Mouse (Mus musculus) G1E (cell line): ENCODE data around the gene Slc26a5.

Experiments
- CTCF ChIP-seq: IDR thresholded peaks from 2 replicates; pipeline ENCODE4 v1.5.1; 2012; ENCODE audit warnings: low read depth, low read length, inconsistent platforms, mixed read lengths
- GATA1 ChIP-seq: IDR thresholded peaks from 2 replicates; pipeline ENCODE4 v1.6.1; 2012; ENCODE audit warnings: borderline replicate concordance, low read length, inconsistent platforms, mixed read lengths
- TAL1 ChIP-seq: conservative IDR thresholded peaks from 2 replicates; pipeline ENCODE4 v1.6.1; 2012; ENCODE audit warnings: low read depth, low read length, inconsistent platforms, mixed read lengths

DNA sequence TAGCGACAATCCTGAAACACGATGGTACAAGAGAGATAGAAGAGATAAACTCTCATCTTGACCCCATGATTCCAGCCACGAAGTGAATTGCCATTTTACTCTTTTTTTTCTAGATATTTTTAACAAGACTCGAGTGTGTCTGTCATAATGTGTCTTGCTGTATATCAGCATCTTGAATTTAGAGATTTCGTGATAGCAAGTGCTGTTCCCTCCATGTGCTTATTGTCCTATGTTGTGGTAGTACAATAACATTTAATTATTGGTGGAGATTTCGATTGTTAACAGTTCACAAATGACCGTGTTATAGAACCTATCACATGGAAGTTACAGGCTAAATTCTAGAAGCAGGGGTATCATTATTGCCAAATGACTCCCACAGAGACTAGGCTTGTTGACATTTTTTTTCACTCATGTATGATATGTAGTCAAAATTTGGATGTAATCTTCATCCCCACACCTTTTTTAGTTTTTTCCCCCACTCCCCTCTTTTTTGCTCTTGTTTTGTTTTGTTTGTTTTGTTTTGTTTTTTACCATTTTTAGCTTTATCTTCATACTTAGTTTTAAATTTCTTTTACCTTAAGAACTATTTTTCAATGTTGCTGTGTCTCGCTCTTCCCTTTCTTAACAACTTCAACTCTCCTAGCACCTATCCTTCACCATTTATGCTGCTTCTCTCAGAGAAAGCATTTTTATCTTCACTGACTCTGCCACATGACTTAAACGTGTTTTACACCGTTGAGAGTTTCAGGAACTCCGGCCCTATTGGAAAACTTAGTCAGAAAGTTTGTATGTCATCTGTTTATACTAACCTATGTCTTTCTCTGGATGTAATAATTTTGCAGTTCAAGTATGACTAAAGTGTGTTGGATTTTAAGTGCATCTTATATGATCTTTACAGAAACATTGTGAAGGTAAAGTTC is 78.0 kb downstream of the Slc26a5 start:
- TF ChIP-seq CTCF: no peak
- no peak for TF ChIP-seq GATA1
- no peak for TF ChIP-seq TAL1
